Mouse (Mus musculus) inflammation-experienced regulatory T-cells, adult 16 weeks (primary cell): ENCODE data around the gene Trpm1. TPM values are rescaled to one million over a fixed set of nuclear protein-coding genes. Genes with fewer than 3 reads are reported as not detected.

Experiments
- polyA plus RNA-seq: library from polyadenylated mRNA; unstranded; fragments of 100-300 nt; shearing (Covaris generic); gene quantifications from one replicate; pipeline ENCODE4 v1.2.1, GENCODE M21; 2017

Gene Trpm1
- polyA plus RNA-seq: 5.1 TPM

GRCm38 (mm10) chr7:64153535-64153934 lies at the start of gene Trpm1:
Gene Trpm1 (plus strand): TSS chr7:64153835.

GRCm38 (mm10) chr7:64287414-64288091 lies 133.9 kb downstream of the Trpm1 start, which contains the start of gene Mtmr10:
Gene Mtmr10 (plus strand): TSS chr7:64287653.

Other genes with a start within 250 kb of the Trpm1 start
- 0.39 TPM for gene E030018B13Rik, start 237.0 kb upstream of the Trpm1 start, polyA plus RNA-seq
- 13.7 TPM for gene Klf13, start 214.9 kb upstream of the Trpm1 start, polyA plus RNA-seq
- 13.1 TPM for gene Mtmr10, start 133.8 kb downstream of the Trpm1 start, polyA plus RNA-seq
- gene Fan1, start 220.3 kb downstream of the Trpm1 start, polyA plus RNA-seq: 9.2 TPM
- gene Mphosph10, start 238.4 kb downstream of the Trpm1 start, polyA plus RNA-seq: 56.1 TPM
- 26.0 TPM for gene Mcee, start 238.8 kb downstream of the Trpm1 start, polyA plus RNA-seq